Mouse (Mus musculus) stomach, embryonic 14.5 days (tissue): ENCODE data around the gene Gm6460. TPM values are rescaled to one million over a fixed set of nuclear protein-coding genes. Genes with fewer than 3 reads are reported as not detected.
"Not testable (repeated sequence)": the region's sequence is repeated elsewhere in the genome, so short reads cannot be mapped to it uniquely, and the experiment has no call there.

Experiments
- ATAC-seq: fragments of 200-750 bp; cut with Nextera tagmentation; 2 replicates; pipeline ENCODE4 v1.8.0; 2017; ENCODE audit warnings: low read depth, moderate TSS enrichment; ENCODE audit not compliant: insufficient number of reproducible peaks, insufficient read depth, low FRiP score
- H3K27ac ChIP-seq: fragments of 300-500 bp; sonication (generic); 2 replicates; pipeline ENCODE4 v1.5.1; 2014; ENCODE audit warnings: mild to moderate bottlenecking, low read length, moderate library complexity, mixed read lengths
- H3K27me3 ChIP-seq: fragments of 300-500 bp; sonication (generic); 2 replicates; pipeline ENCODE4 v1.6.1; 2014; ENCODE audit warnings: low read length, control low read depth, mixed read lengths; ENCODE audit not compliant: control insufficient read depth, insufficient read depth
- H3K36me3 ChIP-seq: fragments of 300-500 bp; sonication (generic); 2 replicates; pipeline ENCODE4 v1.6.1; 2014; ENCODE audit warnings: mild to moderate bottlenecking, control low read depth, low read length, moderate library complexity, mixed read lengths; ENCODE audit not compliant: control insufficient read depth, insufficient read depth
- H3K4me1 ChIP-seq: fragments of 300-500 bp; sonication (generic); 2 replicates; pipeline ENCODE4 v1.6.1; 2014; ENCODE audit warnings: low read length, control low read depth, mixed read lengths; ENCODE audit not compliant: control insufficient read depth, insufficient read depth
- H3K4me2 ChIP-seq: fragments of 300-500 bp; sonication (generic); replicated peaks from 2 replicates; pipeline ENCODE4 v1.6.1; 2014; ENCODE audit warnings: low read depth, low read length, control low read depth
- H3K4me3 ChIP-seq: fragments of 300-500 bp; sonication (generic); 2 replicates; pipeline ENCODE4 v1.5.1; 2014; ENCODE audit warnings: low read depth, low read length, control low read depth
- H3K9ac ChIP-seq: fragments of 300-500 bp; sonication (generic); replicated peaks from 2 replicates; pipeline ENCODE4 v1.6.1; 2014; ENCODE audit warnings: low read depth, mild to moderate bottlenecking, control low read depth, low read length, moderate library complexity, mixed read lengths
- H3K9me3 ChIP-seq: fragments of 300-500 bp; sonication (generic); 2 replicates; pipeline ENCODE4 v1.6.1; 2016; ENCODE audit warnings: low read depth, low read length, control low read depth; ENCODE audit not compliant: control insufficient read depth
- whole genome bisulfite sequencing: fragments of 180-500 bp; shearing (Covaris S2); extraction: QIAGEN DNeasy Blood & Tissue Kit; methylation state at CpG from one replicate; pipeline ENCODE4 v1.1.7; 2014; 5-methylcytosine and 5-hydroxymethylcytosine counted together
- polyA plus RNA-seq: library from polyadenylated mRNA; unstranded; fragments of >200 nt; fragmentation: Nextera tagmentation; extraction: Ambion mirVana; gene quantifications from 2 replicates; pipeline ENCODE4 v1.2.1, GENCODE M21; 2014

Gene Gm6460
- polyA plus RNA-seq = not detected in 2 replicates

GRCm38 (mm10) chr5:11594613-11595012 lies at the start of gene Gm6460:
Gene Gm6460 (plus strand): TSS chr5:11594913.
- not testable (repeated sequence) for H3K27ac ChIP-seq, H3K9ac ChIP-seq, H3K27me3 ChIP-seq, ATAC-seq, H3K4me2 ChIP-seq, H3K4me1 ChIP-seq, H3K4me3 ChIP-seq, H3K9me3 ChIP-seq, H3K36me3 ChIP-seq
- WGBS = no CpG with 5 or more reads among the region's 3 CpGs

Other genes with a start within 250 kb of the Gm6460 start
- gene Gm8897, start 178.5 kb upstream of the Gm6460 start, polyA plus RNA-seq = not detected in 2 replicates
- not detected in 2 replicates for gene Gm8906, start 92.2 kb upstream of the Gm6460 start, polyA plus RNA-seq
- gene Gm8922, start 87.0 kb downstream of the Gm6460 start, polyA plus RNA-seq = not detected in 2 replicates
- not detected in 2 replicates for gene Gm8926, start 175.6 kb downstream of the Gm6460 start, polyA plus RNA-seq